Mouse (Mus musculus) brain, embryonic 14.5 days (tissue): ENCODE data around the gene Fopnl.

Experiments used
- CTCF ChIP-seq: fragments of 200-500 bp; IDR thresholded peaks from 2 replicates; pipeline ENCODE4 v1.5.1; 2012; ENCODE audit warnings: inconsistent platforms, mild to moderate bottlenecking, moderate library complexity, borderline replicate concordance; ENCODE audit not compliant: insufficient read depth, insufficient read length; ENCODE audit errors: extremely low read depth
- POLR2A ChIP-seq: fragments of 200-500 bp; IDR thresholded peaks from 2 replicates; pipeline ENCODE4 v1.6.1; 2012; ENCODE audit warnings: mild to moderate bottlenecking, inconsistent platforms, borderline replicate concordance; ENCODE audit not compliant: poor library complexity, insufficient read depth, insufficient read length, severe bottlenecking; ENCODE audit errors: extremely low read depth

DNA sequence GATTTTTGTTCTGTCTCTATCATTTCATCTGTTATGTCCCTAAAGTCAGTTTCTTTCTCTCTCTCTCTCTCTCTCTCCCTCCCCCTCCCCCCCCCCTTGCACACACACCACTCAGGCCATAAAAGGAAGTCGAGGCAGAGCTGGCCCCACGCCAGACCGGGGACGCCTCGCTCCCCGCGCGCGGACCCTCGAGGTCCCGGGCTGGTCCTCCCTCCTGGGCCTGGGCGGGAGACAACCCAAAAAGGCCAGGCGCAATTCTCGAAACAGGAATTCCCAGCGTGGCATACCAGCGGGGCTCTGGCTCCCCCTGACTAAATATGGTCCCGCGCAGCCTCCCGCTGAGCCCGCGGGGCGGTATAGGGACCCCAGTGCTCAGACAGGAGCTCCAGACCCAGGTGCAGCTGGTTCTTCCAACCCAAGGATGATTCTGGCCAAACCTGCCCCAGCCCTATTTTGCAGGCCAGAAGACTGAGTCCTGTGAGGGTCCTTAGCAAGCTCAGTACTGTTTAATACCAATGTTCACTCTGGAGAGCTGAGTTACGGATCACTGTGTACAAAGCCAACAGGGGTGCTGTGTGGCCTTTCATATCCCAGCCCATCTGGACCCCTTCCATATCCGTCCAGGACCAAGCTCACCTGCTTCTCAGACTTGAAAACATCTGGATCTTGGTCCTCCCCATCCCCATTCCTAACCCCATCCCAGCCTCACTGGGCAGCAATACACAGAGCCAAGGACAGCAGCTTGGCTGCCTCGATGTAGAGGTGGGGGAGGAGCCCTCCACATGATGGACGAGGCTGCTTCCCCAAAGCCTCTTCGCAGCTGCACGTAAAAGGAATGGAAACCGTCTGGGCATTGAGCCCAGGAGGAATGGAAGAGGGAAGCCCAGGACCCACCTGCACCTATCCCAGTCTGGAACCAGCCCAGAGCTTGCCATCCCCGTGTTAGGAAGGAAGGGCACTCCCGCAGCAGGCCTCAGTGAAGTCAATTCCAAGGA, 24.7 kb downstream of the Fopnl start:
- TF ChIP-seq CTCF (no peak), POLR2A (no peak)
